In genomic region chr12:110431805-110432204, GRCm38 (mm10) we compare ENCODE assay signal across 11 mouse cellular contexts. TPM values are rescaled to one million over a fixed set of nuclear protein-coding genes. Genes with fewer than 3 reads are reported as not detected.
DNase-seq lines count a peak whose midpoint lies in the region; ATAC-seq lines count a peak whose summit lies in the region.
"Had no signal": no experiment of that assay in that cellular context is flagged by ENCODE, and none has a peak within 500 bp of the region (broad histone marks: within the 10 kb centered on the region; RNA-seq: fewer than 3 reads in every experiment).

No protein-coding gene starts in this region.

- no peak for ATAC-seq in megakaryocyte-erythroid progenitor cell, adult 5-6 weeks (replicated peaks; ENCODE audit: low FRiP score, low TSS enrichment, poor library complexity, severe bottlenecking)
- ATAC-seq: intestine, embryonic 16.5 days; midbrain, embryonic 15.5 days; Patski had no signal

- DNase-seq in kidney, postnatal 25 days: peak; percentile 76 to 78
- DNase-seq in kidney, adult 11 months: no peak
- DNase-seq in adrenal gland, postnatal 25 days: peak; percentile 56
- peak; percentile 96 for DNase-seq in cerebellum, adult 11-12 months
- peak; percentile 55 to 75 for DNase-seq in kidney, postnatal 36 days
- DNase-seq in thymus, postnatal 36 days: no peak
- DNase-seq: right cerebral cortex, adult 18-20 months had no signal

RNA-seq across cellular contexts. Expression of gene Ppp2r5c, which starts 15.1 kb away (rescaled TPM):
- 98.6 and 115 TPM in 2 replicates for total RNA-seq in adrenal gland, postnatal 25 days (2021)
- total RNA-seq in megakaryocyte-erythroid progenitor cell, adult 5-6 weeks (2014; fragmentation: Nextera tagmentation): 99.2 and 117 TPM in 2 replicates
- total RNA-seq in megakaryocyte-erythroid progenitor cell, adult 5-6 weeks (2017): 223 and 234 TPM in 2 replicates

Comparison
In these comparisons a context has a peak if more than half of its experiments do, and no peak if none do; other contexts are left out.
1. DNase-seq: peak in kidney, postnatal 25 days (2 of 2), adrenal gland, postnatal 25 days (single experiment), cerebellum, adult 11-12 months (single experiment) and kidney, postnatal 36 days (2 of 2); none in kidney, adult 11 months (single experiment) and thymus, postnatal 36 days (0 of 2).